Mouse (Mus musculus): ENCODE measurements around the gene Tgfb1. TPM values are rescaled to one million over a fixed set of nuclear protein-coding genes. Genes with fewer than 3 reads are reported as not detected.
"Not testable (repeated sequence)": the region's sequence is repeated elsewhere in the genome, so short reads cannot be mapped to it uniquely, and the experiment has no call there.

The Tgfb1 gene
- total RNA-seq, 2 experiments from 2014 or later, result 7.0 to 8.6 TPM

GRCm38 (mm10) chr7:25703793-25704494, 17.1 kb downstream of the Tgfb1 start:
- DNase-seq (ENCODE audit: extremely low spot score in 1 of 2, low spot score in 1 of 2), result no peak

- DNase-seq (ENCODE audit: extremely low spot score in 1 of 2, low spot score in 1 of 2), result no peak
Observed at GRCm38 (mm10) chr7:25704716-25705364, 18.0 kb downstream of the Tgfb1 start.

- DNase-seq (ENCODE audit: extremely low spot score in 1 of 2, low spot score in 1 of 2), result no peak
Observed at GRCm38 (mm10) chr7:25705801-25706251, 19.0 kb downstream of the Tgfb1 start.

- DNase-seq (ENCODE audit: extremely low spot score in 1 of 2, low spot score in 1 of 2), result no peak
Observed at GRCm38 (mm10) chr7:25706578-25707170, 19.9 kb downstream of the Tgfb1 start.

GRCm38 (mm10) chr7:25707581-25708292, 20.9 kb downstream of the Tgfb1 start:
- no peak for DNase-seq (ENCODE audit: extremely low spot score in 1 of 2, low spot score in 1 of 2)

- no peak for DNase-seq (ENCODE audit: extremely low spot score in 1 of 2, low spot score in 1 of 2)
Observed at GRCm38 (mm10) chr7:25709961-25710360, 23.2 kb downstream of the Tgfb1 start.

- no peak for DNase-seq (ENCODE audit: extremely low spot score in 1 of 2, low spot score in 1 of 2)
Observed at GRCm38 (mm10) chr7:25710519-25711130, 23.8 kb downstream of the Tgfb1 start.

GRCm38 (mm10) chr7:25711165-25711564, 24.4 kb downstream of the Tgfb1 start:
- DNase-seq (ENCODE audit: extremely low spot score in 1 of 2, low spot score in 1 of 2), result no peak

GRCm38 (mm10) chr7:25711731-25712197, 25.0 kb downstream of the Tgfb1 start:
- no peak for DNase-seq (ENCODE audit: extremely low spot score in 1 of 2, low spot score in 1 of 2)

- no peak for DNase-seq (ENCODE audit: extremely low spot score in 1 of 2, low spot score in 1 of 2)
Observed at GRCm38 (mm10) chr7:25712801-25713200, 26.0 kb downstream of the Tgfb1 start.

GRCm38 (mm10) chr7:25714581-25714980, 27.8 kb downstream of the Tgfb1 start:
- DNase-seq (ENCODE audit: extremely low spot score in 1 of 2, low spot score in 1 of 2), result no peak

- no peak for DNase-seq (ENCODE audit: extremely low spot score in 1 of 2, low spot score in 1 of 2)
Observed at GRCm38 (mm10) chr7:25715731-25716271, 29.0 kb downstream of the Tgfb1 start.

- DNase-seq (ENCODE audit: extremely low spot score in 1 of 2, low spot score in 1 of 2), result no peak
Observed at GRCm38 (mm10) chr7:25717478-25717877, 30.7 kb downstream of the Tgfb1 start.

- peak; percentile 89 to 93 for DNase-seq (ENCODE audit: extremely low spot score in 1 of 2, low spot score in 1 of 2)
Observed at GRCm38 (mm10) chr7:25718788-25719417, 32.1 kb downstream of the Tgfb1 start, which contains the start of gene Ccdc97. TSS of gene Ccdc97 (minus strand) at chr7:25719088.

GRCm38 (mm10) chr7:25719761-25720610, 33.2 kb downstream of the Tgfb1 start:
- DNase-seq (ENCODE audit: extremely low spot score in 1 of 2, low spot score in 1 of 2), result peak; percentile 73 to 91

GRCm38 (mm10) chr7:25720760-25721159, 34.0 kb downstream of the Tgfb1 start:
- no peak for DNase-seq (ENCODE audit: extremely low spot score in 1 of 2, low spot score in 1 of 2)

GRCm38 (mm10) chr7:25721776-25722175, 35.0 kb downstream of the Tgfb1 start:
- DNase-seq (ENCODE audit: extremely low spot score in 1 of 2, low spot score in 1 of 2), result not testable (repeated sequence)

GRCm38 (mm10) chr7:25725886-25726285, 39.1 kb downstream of the Tgfb1 start:
- DNase-seq (ENCODE audit: extremely low spot score in 1 of 2, low spot score in 1 of 2), result no peak

GRCm38 (mm10) chr7:25727800-25728199, 41.0 kb downstream of the Tgfb1 start:
- DNase-seq (ENCODE audit: extremely low spot score in 1 of 2, low spot score in 1 of 2), result no peak
